In the genomic region with DNA sequence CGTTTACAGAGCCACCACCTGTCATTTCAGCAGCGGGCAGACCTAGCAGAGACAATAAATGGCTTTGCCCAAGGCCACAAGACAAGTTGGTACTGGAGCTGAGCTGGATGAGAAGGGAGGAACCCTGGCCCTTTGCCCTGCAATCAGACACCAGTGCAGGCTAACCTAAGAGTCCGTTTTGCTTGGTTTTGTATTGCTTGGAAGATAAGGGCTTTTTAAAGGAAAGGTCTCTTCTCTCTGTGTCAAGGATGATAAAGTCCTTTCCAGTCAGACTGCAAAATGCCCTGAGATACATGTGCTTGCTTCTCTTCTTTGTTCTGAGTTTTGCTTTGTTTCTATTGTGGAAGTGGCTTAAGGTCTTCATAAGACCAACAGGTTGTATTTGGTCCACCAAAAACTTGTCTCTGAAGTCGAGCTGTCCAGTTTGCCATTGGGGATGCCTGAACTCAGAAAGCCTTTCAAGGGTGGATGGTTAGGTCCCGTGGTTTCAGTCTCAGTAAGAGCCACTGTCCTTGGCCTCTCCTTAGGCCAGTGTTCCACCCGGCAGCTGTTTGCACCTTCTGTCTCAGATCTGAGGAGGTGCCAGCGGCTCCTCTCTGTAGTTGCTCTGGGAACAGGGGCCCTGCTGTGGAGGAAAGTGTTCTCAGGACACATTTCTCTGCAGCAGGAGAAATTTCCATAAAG, we compare ENCODE assay signal across 11 mouse cellular contexts.
DNase-seq lines count a peak whose midpoint lies in the region; ATAC-seq lines count a peak whose summit lies in the region.
"Had no signal": no experiment of that assay in that cellular context is flagged by ENCODE, and none has a peak within 500 bp of the region (broad histone marks: within the 10 kb centered on the region; RNA-seq: fewer than 3 reads in every experiment).

No protein-coding gene starts in this region.

- H3K9me3 ChIP-seq in kidney, embryonic 14.5 days (ENCODE audit: control insufficient read depth, low read length): no peaks in the 10 kb centered on the region
- H3K9me3 ChIP-seq in liver, embryonic 16.5 days (replicated peaks; ENCODE audit: control insufficient read depth, low read length): no peaks in the 10 kb centered on the region

- H3K4me2 ChIP-seq in kidney, embryonic 14.5 days (replicated peaks; ENCODE audit: low read depth, low read length): no peak overlapping the region
- H3K4me2 ChIP-seq in liver, embryonic 16.5 days (ENCODE audit: low read depth, low read length): no peak overlapping the region

- no peaks in the 10 kb centered on the region for H3K36me3 ChIP-seq in kidney, embryonic 14.5 days (ENCODE audit: control insufficient read depth, insufficient read depth, low read length)
- H3K36me3 ChIP-seq in liver, embryonic 16.5 days (ENCODE audit: control insufficient read depth, insufficient read depth): no peaks in the 10 kb centered on the region

- H3K4me1 ChIP-seq in kidney, embryonic 14.5 days (ENCODE audit: control insufficient read depth, insufficient read depth, low read length): no peaks in the 10 kb centered on the region
- H3K4me1 ChIP-seq in liver, embryonic 16.5 days (ENCODE audit: control insufficient read depth, low read depth, low read length): no peaks in the 10 kb centered on the region

- no peak overlapping the region for H3K4me3 ChIP-seq in kidney, embryonic 14.5 days (ENCODE audit: low read length)
- no peak overlapping the region for H3K4me3 ChIP-seq in liver, embryonic 16.5 days (ENCODE audit: low read depth, low read length)

- no peak overlapping the region for H3K27ac ChIP-seq in kidney, embryonic 14.5 days (ENCODE audit: low read depth, low read length)
- no peak overlapping the region for H3K27ac ChIP-seq in liver, embryonic 16.5 days (ENCODE audit: low read length)

- peak; percentile 32; the same call in 1 of the 2 replicates for ATAC-seq in kidney, embryonic 14.5 days (ENCODE audit: low FRiP score, low TSS enrichment)
- ATAC-seq in liver, embryonic 16.5 days (ENCODE audit: low read depth): peak; percentile 45; the same call in 1 of the 2 replicates
- ATAC-seq: activated CD4-positive, CD25-positive, alpha-beta regulatory T cell, adult 4 months had no signal

- 19% methylated on average over 7 of the region's 7 CpGs for WGBS in kidney, embryonic 14.5 days
- 20% methylated on average over 7 of the region's 7 CpGs for WGBS in liver, embryonic 16.5 days (ENCODE audit: insufficient replicate concordance)

- no peak for DNase-seq in kidney, adult 9 months
- peak; percentile 79 for DNase-seq in adrenal gland, adult 2 months
- DNase-seq in c-Kit-positive CD71-positive TER-119-negative erythroid progenitor cells, embryonic 14.5 days (ENCODE audit: low read depth): peak; percentile 17
- DNase-seq in thymus, adult 18-20 months: no peak
- no peak for DNase-seq in right cerebral cortex, postnatal 14 days
- DNase-seq: cerebellum, adult 2 months; kidney, postnatal 10 days; lung, postnatal 14 days had no signal

- no peaks in the 10 kb centered on the region for H3K27me3 ChIP-seq in kidney, embryonic 14.5 days (ENCODE audit: control insufficient read depth, insufficient read depth, low read length)
- H3K27me3 ChIP-seq in liver, embryonic 16.5 days (ENCODE audit: control insufficient read depth, insufficient read depth, low read depth, low read length): no peaks in the 10 kb centered on the region

- no peak overlapping the region for H3K9ac ChIP-seq in kidney, embryonic 14.5 days (ENCODE audit: low read depth, low read length)
- no peak overlapping the region for H3K9ac ChIP-seq in liver, embryonic 16.5 days (ENCODE audit: low read depth, low read length)

Comparison
In these comparisons a context has a peak if more than half of its experiments do, and no peak if none do; other contexts are left out.
1. DNase-seq: peak in adrenal gland, adult 2 months (single experiment) and c-Kit-positive CD71-positive TER-119-negative erythroid progenitor cells, embryonic 14.5 days (single experiment); none in kidney, adult 9 months (single experiment), thymus, adult 18-20 months (0 of 2) and right cerebral cortex, postnatal 14 days (single experiment).